Comparison of ENCODE assay signal across 9 mouse cellular contexts in the genomic region with DNA sequence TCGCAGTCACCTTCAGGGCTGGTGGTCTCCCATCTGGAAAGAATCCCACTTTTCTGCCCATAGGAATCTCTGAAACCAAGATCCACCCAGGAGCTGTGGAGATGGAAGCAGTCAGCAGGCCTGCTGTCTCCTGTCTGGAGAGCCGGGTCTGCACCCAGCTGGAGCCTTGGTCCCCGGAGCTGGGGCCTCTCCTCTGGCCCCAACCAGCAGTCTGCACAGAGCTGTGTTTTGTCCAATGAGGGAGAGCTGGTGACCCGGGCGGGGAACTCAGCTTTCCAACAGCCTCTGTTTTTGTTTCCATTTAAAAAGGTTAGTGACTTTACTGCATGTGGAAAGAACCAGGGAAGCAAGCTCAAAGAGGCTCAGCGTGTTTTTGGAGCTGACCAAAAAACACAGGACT. TPM values are rescaled to one million over a fixed set of nuclear protein-coding genes. Genes with fewer than 3 reads are reported as not detected.
DNase-seq lines count a peak whose midpoint lies in the region; ATAC-seq lines count a peak whose summit lies in the region.
"Had no signal": no experiment of that assay in that cellular context is flagged by ENCODE, and none has a peak within 500 bp of the region (broad histone marks: within the 10 kb centered on the region; RNA-seq: fewer than 3 reads in every experiment).

No protein-coding gene starts in this region.

- no peak for DNase-seq in lung, adult 18-20 months
- DNase-seq in intestine, embryonic 14.5 days (ENCODE audit: low spot score), result no peak
- no peak for DNase-seq in testis, postnatal 14 days (ENCODE audit: low spot score)
- no peak for DNase-seq in layer of hippocampus, postnatal 10 days (ENCODE audit: low spot score in 2 of 2)
- DNase-seq: gastrocnemius, postnatal 14 days had no signal

- 47% methylated on average over 6 of the region's 6 CpGs for WGBS in lung, embryonic 16.5 days
- 40% methylated on average over 6 of the region's 6 CpGs for WGBS in heart, embryonic 11.5 days (ENCODE audit: insufficient replicate concordance)
- 40% methylated on average over 6 of the region's 6 CpGs for WGBS in intestine, embryonic 14.5 days
- 29% methylated on average over 6 of the region's 6 CpGs for WGBS in stomach, embryonic 14.5 days

- peak; percentile 80 for ATAC-seq in lung, embryonic 16.5 days (ENCODE audit: low read depth)
- ATAC-seq in heart, embryonic 11.5 days (replicated peaks; ENCODE audit: insufficient number of reproducible peaks, low FRiP score, low TSS enrichment), result no peak
- no peak for ATAC-seq in intestine, embryonic 14.5 days (replicated peaks; ENCODE audit: low FRiP score, low TSS enrichment, low read depth)
- ATAC-seq in stomach, embryonic 14.5 days (ENCODE audit: insufficient number of reproducible peaks, insufficient read depth, low FRiP score, low read depth), result peak; percentile 72; the same call in 1 of the 2 replicates

- H3K4me1 ChIP-seq in lung, embryonic 16.5 days (replicated peaks; ENCODE audit: control insufficient read depth, insufficient read depth, low read length), result peaks cover 5% of the 10 kb centered on the region; the same call in 1 of the 2 replicates
- peaks cover 34% of the 10 kb centered on the region for H3K4me1 ChIP-seq in heart, embryonic 11.5 days (ENCODE audit: control insufficient read depth, insufficient read depth, low read length)
- peaks cover 31% of the 10 kb centered on the region for H3K4me1 ChIP-seq in intestine, embryonic 14.5 days (replicated peaks; ENCODE audit: control insufficient read depth, insufficient read depth, low read length)
- peaks cover 10% of the 10 kb centered on the region for H3K4me1 ChIP-seq in stomach, embryonic 14.5 days (ENCODE audit: control insufficient read depth, insufficient read depth, low read length)

- no peaks in the 10 kb centered on the region for H3K9me3 ChIP-seq in lung, embryonic 16.5 days (ENCODE audit: control insufficient read depth, low read length)
- no peaks in the 10 kb centered on the region for H3K9me3 ChIP-seq in heart, embryonic 11.5 days (replicated peaks; ENCODE audit: control insufficient read depth, low read length)
- H3K9me3 ChIP-seq in intestine, embryonic 14.5 days (ENCODE audit: control insufficient read depth, low read length), result no peaks in the 10 kb centered on the region
- H3K9me3 ChIP-seq in stomach, embryonic 14.5 days (ENCODE audit: control insufficient read depth, low read depth, low read length), result no peaks in the 10 kb centered on the region
- H3K9me3 ChIP-seq: neural tube, embryonic 12.5 days had no signal

- no peak overlapping the region for H3K27ac ChIP-seq in lung, embryonic 16.5 days (ENCODE audit: low read length)
- peak overlapping the region; percentile 22; the same call in 1 of the 2 replicates for H3K27ac ChIP-seq in heart, embryonic 11.5 days (ENCODE audit: low read depth, low read length)
- peak overlapping the region; percentile 22; the same call in 1 of the 2 replicates for H3K27ac ChIP-seq in intestine, embryonic 14.5 days (ENCODE audit: low read depth)
- H3K27ac ChIP-seq in stomach, embryonic 14.5 days (ENCODE audit: low read length), result peak overlapping the region; percentile 70
- H3K27ac ChIP-seq: neural tube, embryonic 12.5 days had no signal

- no peak overlapping the region for H3K9ac ChIP-seq in lung, embryonic 16.5 days (ENCODE audit: low read length)
- peak overlapping the region; percentile 47; the same call in 1 of the 2 replicates for H3K9ac ChIP-seq in heart, embryonic 11.5 days (ENCODE audit: low read depth, low read length)
- H3K9ac ChIP-seq in intestine, embryonic 14.5 days (ENCODE audit: low read length), result no peak overlapping the region
- H3K9ac ChIP-seq in stomach, embryonic 14.5 days (replicated peaks; ENCODE audit: low read depth, low read length), result no peak overlapping the region
- H3K9ac ChIP-seq: neural tube, embryonic 12.5 days had no signal

- no peak overlapping the region for H3K4me2 ChIP-seq in lung, embryonic 16.5 days (ENCODE audit: low read depth, low read length)
- no peak overlapping the region for H3K4me2 ChIP-seq in heart, embryonic 11.5 days
- no peak overlapping the region for H3K4me2 ChIP-seq in intestine, embryonic 14.5 days (ENCODE audit: low read length)
- no peak overlapping the region for H3K4me2 ChIP-seq in stomach, embryonic 14.5 days (replicated peaks; ENCODE audit: low read depth, low read length)
- H3K4me2 ChIP-seq: neural tube, embryonic 12.5 days had no signal

- no peaks in the 10 kb centered on the region for H3K36me3 ChIP-seq in lung, embryonic 16.5 days (ENCODE audit: control insufficient read depth, insufficient read depth, low read length)
- H3K36me3 ChIP-seq in heart, embryonic 11.5 days (ENCODE audit: control insufficient read depth, insufficient read depth, low read length), result no peaks in the 10 kb centered on the region
- H3K36me3 ChIP-seq in intestine, embryonic 14.5 days (ENCODE audit: control insufficient read depth, insufficient read depth, low read length), result peaks cover 14% of the 10 kb centered on the region
- H3K36me3 ChIP-seq in stomach, embryonic 14.5 days (ENCODE audit: control insufficient read depth, insufficient read depth, low read length), result no peaks in the 10 kb centered on the region
- H3K36me3 ChIP-seq: neural tube, embryonic 12.5 days had no signal

- no peak overlapping the region for H3K4me3 ChIP-seq in lung, embryonic 16.5 days (ENCODE audit: low read length)
- no peak overlapping the region for H3K4me3 ChIP-seq in heart, embryonic 11.5 days (ENCODE audit: low read depth, low read length)
- H3K4me3 ChIP-seq in intestine, embryonic 14.5 days (ENCODE audit: low read depth, low read length), result no peak overlapping the region
- no peak overlapping the region for H3K4me3 ChIP-seq in stomach, embryonic 14.5 days (ENCODE audit: low read depth, low read length)
- H3K4me3 ChIP-seq: neural tube, embryonic 12.5 days had no signal

- no peaks in the 10 kb centered on the region; the same call in 1 of the 2 replicates for H3K27me3 ChIP-seq in lung, embryonic 16.5 days (ENCODE audit: control insufficient read depth, insufficient read depth, low read depth, low read length)
- H3K27me3 ChIP-seq in heart, embryonic 11.5 days (ENCODE audit: control insufficient read depth, insufficient read depth, low read length), result no peaks in the 10 kb centered on the region
- no peaks in the 10 kb centered on the region for H3K27me3 ChIP-seq in intestine, embryonic 14.5 days (replicated peaks; ENCODE audit: control insufficient read depth, insufficient read depth, low read length)
- no peaks in the 10 kb centered on the region for H3K27me3 ChIP-seq in stomach, embryonic 14.5 days (ENCODE audit: control insufficient read depth, insufficient read depth, low read length)

RNA-seq across cellular contexts. Expression of gene Thsd4, which starts 11.0 kb away (rescaled TPM):
- 6.4 and 7.3 TPM in 2 replicates for polyA plus RNA-seq in lung, embryonic 16.5 days (2015; fragmentation: Nextera tagmentation; extraction: Ambion mirVana)
- 10.6 and 14.6 TPM in 2 replicates for polyA plus RNA-seq in heart, embryonic 11.5 days (2014; fragmentation: Nextera tagmentation; extraction: Ambion mirVana)
- 32.6 and 34.9 TPM in 2 replicates for polyA plus RNA-seq in intestine, embryonic 14.5 days (2014; fragmentation: Nextera tagmentation; extraction: Ambion mirVana)
- polyA plus RNA-seq in stomach, embryonic 14.5 days (2014; fragmentation: Nextera tagmentation; extraction: Ambion mirVana), result 25.8 and 27.2 TPM in 2 replicates
- 10 to 100 TPM; 19.5 to 22.7 TPM for total RNA-seq in layer of hippocampus, postnatal 10 days (2021)

Comparison
In these comparisons a context has a peak if more than half of its experiments do, and no peak if none do; other contexts are left out.
1. ATAC-seq: peak in lung, embryonic 16.5 days (single experiment) and stomach, embryonic 14.5 days (single experiment); none in heart, embryonic 11.5 days (single experiment) and intestine, embryonic 14.5 days (single experiment).